In genomic region chr2:136596451-136596850, GRCm38 (mm10) we compare ENCODE assay signal across 7 mouse cellular contexts.
A peak's percentile ranks its signal among the peaks of the same experiment; 100 is the strongest.
DNase-seq lines count a peak whose midpoint lies in the region; ATAC-seq and TF ChIP-seq lines count a peak whose summit lies in the region.

No protein-coding gene starts in this region.

- no peaks in the 10 kb centered on the region for H3K27me3 ChIP-seq in embryonic facial prominence, embryonic 10.5 days (replicated peaks; ENCODE audit: low read depth, poor library complexity, severe bottlenecking)
- no peaks in the 10 kb centered on the region for H3K27me3 ChIP-seq in lung, postnatal 0 days (replicated peaks; ENCODE audit: insufficient read depth, low read length)

- no peaks in the 10 kb centered on the region for H3K36me3 ChIP-seq in embryonic facial prominence, embryonic 10.5 days (replicated peaks)
- H3K36me3 ChIP-seq in lung, postnatal 0 days (ENCODE audit: insufficient read depth, low read length), result no peaks in the 10 kb centered on the region

- no peak overlapping the region for H3K4me3 ChIP-seq in bone marrow macrophage, adult 2 months (ENCODE audit: insufficient read depth, low read length)
- no peak overlapping the region for H3K4me3 ChIP-seq in embryonic facial prominence, embryonic 10.5 days
- H3K4me3 ChIP-seq in lung, postnatal 0 days (ENCODE audit: low read depth, low read length), result no peak overlapping the region

- no peaks in the 10 kb centered on the region for H3K9me3 ChIP-seq in embryonic facial prominence, embryonic 10.5 days
- H3K9me3 ChIP-seq in lung, postnatal 0 days (ENCODE audit: low read length), result no peaks in the 10 kb centered on the region

- TF ChIP-seq CTCF in bone marrow macrophage, adult 2 months (IDR thresholded peaks at IDR 0.05; ENCODE audit: low read depth, low read length), result 0 out of 2 replicates have a peak, but pooled peaks have one; percentile 42
- peak; percentile 73 for TF ChIP-seq CTCF in lung, postnatal 0 days (IDR thresholded peaks at IDR 0.05)

- H3K9ac ChIP-seq in lung, postnatal 0 days (replicated peaks; ENCODE audit: low read depth), result no peak overlapping the region

- no peak for TF ChIP-seq POLR2A in bone marrow macrophage, adult 2 months (IDR thresholded peaks at IDR 0.05; ENCODE audit: borderline replicate concordance, low read depth, low read length)

- no peak overlapping the region for H3K27ac ChIP-seq in bone marrow macrophage, adult 2 months (ENCODE audit: insufficient read depth, low read depth, low read length)
- no peak overlapping the region for H3K27ac ChIP-seq in embryonic facial prominence, embryonic 10.5 days (replicated peaks)
- H3K27ac ChIP-seq in lung, postnatal 0 days (ENCODE audit: low read length), result no peak overlapping the region

- peak; percentile 43 for DNase-seq in ovary, postnatal 36 days (ENCODE audit: low spot score)
- no peak for DNase-seq in ovary, postnatal 10 days (ENCODE audit: low spot score)
- peak; percentile 61 for DNase-seq in embryonic facial prominence, embryonic 10.5 days (ENCODE audit: low spot score)
- peak; percentile 65 for DNase-seq in kidney, postnatal 10 days
- DNase-seq in lung, postnatal 0 days (ENCODE audit: low spot score), result peak; percentile 42
- no peak for DNase-seq in natural killer cell, adult 2 months (ENCODE audit: low spot score in 2 of 2)

- ATAC-seq in lung, postnatal 0 days, result no peak

- no peak for TF ChIP-seq EP300 in lung, postnatal 0 days (IDR thresholded peaks at IDR 0.05)

- H3K4me2 ChIP-seq in lung, postnatal 0 days (replicated peaks; ENCODE audit: low read depth, low read length), result no peak overlapping the region

- WGBS in embryonic facial prominence, embryonic 10.5 days, result 23% methylated on average over 3 of the region's 3 CpGs
- WGBS in lung, postnatal 0 days, result 22% methylated on average over 3 of the region's 3 CpGs

- no peaks in the 10 kb centered on the region for H3K4me1 ChIP-seq in bone marrow macrophage, adult 2 months (ENCODE audit: control insufficient read depth, insufficient read depth, low read length)
- H3K4me1 ChIP-seq in embryonic facial prominence, embryonic 10.5 days, result no peaks in the 10 kb centered on the region
- H3K4me1 ChIP-seq in lung, postnatal 0 days (ENCODE audit: insufficient read depth, low read depth, low read length), result no peaks in the 10 kb centered on the region

Comparison
In these comparisons a context has a peak if more than half of its experiments do, and no peak if none do; other contexts are left out.
1. DNase-seq: peak in ovary, postnatal 36 days (single experiment), embryonic facial prominence, embryonic 10.5 days (single experiment), kidney, postnatal 10 days (single experiment) and lung, postnatal 0 days (single experiment); none in ovary, postnatal 10 days (single experiment) and natural killer cell, adult 2 months (0 of 2).